Mouse (Mus musculus): ENCODE measurements around the gene Pax4. TPM values are rescaled to one million over a fixed set of nuclear protein-coding genes. Genes with fewer than 3 reads are reported as not detected.

The Pax4 gene
- total and polyA plus RNA-seq, 2 experiments: not detected

DNA sequence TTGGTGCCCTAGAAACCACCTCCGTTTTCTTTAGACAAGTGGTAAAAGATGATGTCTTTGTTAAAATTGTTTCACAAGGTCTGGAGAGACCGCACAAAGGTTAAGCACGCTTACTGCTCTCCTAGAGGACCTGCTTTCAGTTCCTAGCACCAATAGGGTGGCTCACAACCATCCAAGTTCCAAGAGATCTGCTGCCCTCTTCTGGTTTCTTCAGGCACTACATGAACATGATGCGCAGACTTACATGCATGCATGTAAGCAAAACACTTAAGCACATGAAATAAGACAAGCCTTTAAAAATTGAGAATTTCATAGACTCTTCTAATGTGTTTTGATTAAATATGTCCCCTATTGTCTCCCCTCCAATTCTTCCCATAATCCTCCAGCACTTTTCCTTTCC is 49.4 kb downstream of the Pax4 start:
- TF ChIP-seq POLR2A (IDR thresholded peaks at IDR 0.05; ENCODE audit: extremely low read depth, insufficient read depth, low read length) (no peak), CTCF (IDR thresholded peaks at IDR 0.05; ENCODE audit: low read depth, low read length) (no peak)
- Histone ChIP-seq H3K27me3 (ENCODE audit: control insufficient read depth, insufficient read depth, low read length) (peaks cover 10% of the 10 kb centered on the region; the same call in 1 of the 2 replicates), H3K27ac (replicated peaks; ENCODE audit: insufficient read depth, low read depth, low read length) (no peak overlapping the region), H3K4me3 (ENCODE audit: insufficient read depth, low read depth, low read length) (no peak overlapping the region), H3K4me1 (ENCODE audit: control insufficient read depth, insufficient read depth, low read length) (no peaks in the 10 kb centered on the region), H3K79me2 (ENCODE audit: control insufficient read depth, insufficient read depth, low read length) (no peaks in the 10 kb centered on the region), H3K36me3 (ENCODE audit: control insufficient read depth, insufficient read depth, low read length) (no peaks in the 10 kb centered on the region), H3K9ac (ENCODE audit: low read depth, low read length) (no peak overlapping the region)
- no peak for DNase-seq (ENCODE audit: extremely low read depth, low read depth, low spot score)
- whole genome bisulfite sequencing: 92% methylated on average over 4 of the region's 4 CpGs

DNA sequence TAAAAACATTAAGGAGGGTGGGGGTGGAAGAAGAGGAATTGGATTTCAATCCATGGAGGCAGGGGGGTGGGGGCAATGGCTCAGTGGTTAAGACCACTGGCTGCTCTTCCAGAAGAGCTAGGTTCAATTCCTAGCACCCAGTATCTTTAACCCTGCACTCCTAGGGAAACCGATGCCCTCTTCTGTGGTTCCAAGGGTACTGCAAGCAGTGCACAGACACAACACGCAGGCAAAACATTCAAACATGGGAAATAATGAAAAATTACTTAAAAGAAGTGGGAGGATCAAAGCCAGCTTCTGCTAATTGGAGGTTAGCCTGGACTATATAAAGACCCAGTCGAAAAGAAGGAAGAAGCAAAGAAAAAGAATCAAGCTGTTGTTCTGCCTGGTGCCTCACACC is 50.4 kb downstream of the Pax4 start:
- TF ChIP-seq POLR2A (IDR thresholded peaks at IDR 0.05; ENCODE audit: extremely low read depth, insufficient read depth, low read length) (no peak), CTCF (IDR thresholded peaks at IDR 0.05; ENCODE audit: low read depth, low read length) (peak; percentile 16; the same call in 1 of the 2 replicates)
- 89% methylated on average over 3 of the region's 3 CpGs for WGBS
- no peak overlapping the region for H3K4me3 ChIP-seq (ENCODE audit: insufficient read depth, low read depth, low read length)
- no peak for DNase-seq (ENCODE audit: extremely low read depth, low read depth, low spot score)
- no peak overlapping the region for H3K9ac ChIP-seq (ENCODE audit: low read depth, low read length)
- H3K79me2 ChIP-seq (ENCODE audit: control insufficient read depth, insufficient read depth, low read length): no peaks in the 10 kb centered on the region
- H3K4me1 ChIP-seq (ENCODE audit: control insufficient read depth, insufficient read depth, low read length): no peaks in the 10 kb centered on the region
- H3K36me3 ChIP-seq (ENCODE audit: control insufficient read depth, insufficient read depth, low read length): no peaks in the 10 kb centered on the region
- peaks cover 10% of the 10 kb centered on the region; the same call in 1 of the 2 replicates for H3K27me3 ChIP-seq (ENCODE audit: control insufficient read depth, insufficient read depth, low read length)
- H3K27ac ChIP-seq (replicated peaks; ENCODE audit: insufficient read depth, low read depth, low read length): no peak overlapping the region

DNA sequence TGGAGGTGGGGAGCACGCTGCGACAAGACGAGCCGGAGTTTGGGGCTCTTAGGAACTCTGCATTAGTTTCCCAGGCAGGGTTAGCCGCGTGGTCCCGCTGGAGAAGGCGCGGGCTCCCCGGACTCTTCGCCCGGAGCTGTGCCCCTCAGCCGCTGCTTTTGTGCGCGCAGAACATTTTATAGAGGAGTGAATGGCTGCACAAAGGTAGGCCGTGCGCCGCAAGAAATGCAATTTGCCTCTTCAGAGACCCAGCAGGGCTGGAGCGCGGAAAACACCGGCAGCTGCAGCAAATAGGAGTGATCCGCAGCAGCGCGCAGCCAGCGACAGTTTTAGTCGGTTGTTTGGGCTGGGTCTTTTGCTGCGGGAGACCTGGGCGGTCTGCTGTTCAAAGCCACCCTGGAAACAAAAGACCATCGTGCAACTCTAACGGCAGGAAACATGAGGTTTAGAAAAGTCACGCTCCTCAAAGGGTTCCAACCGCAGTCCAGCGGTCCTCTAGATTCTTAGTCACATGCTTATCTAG is 51.4 kb downstream of the Pax4 start, which contains the start of gene Zfp800:
Gene Zfp800, minus strand, starts transcription at position 325 of the 523 bp plus-strand sequence.
- Histone ChIP-seq H3K27me3 (ENCODE audit: control insufficient read depth, insufficient read depth, low read length) (peaks cover 10% of the 10 kb centered on the region; the same call in 1 of the 2 replicates), H3K27ac (replicated peaks; ENCODE audit: insufficient read depth, low read depth, low read length) (no peak within 1 kb of the TSS), H3K4me3 (ENCODE audit: insufficient read depth, low read depth, low read length) (peak within 1 kb of the TSS; percentile 41; the same call in 1 of the 2 replicates), H3K9ac (ENCODE audit: low read depth, low read length) (no peak within 1 kb of the TSS), H3K4me1 (ENCODE audit: control insufficient read depth, insufficient read depth, low read length) (no peaks in the 10 kb centered on the region), H3K79me2 (ENCODE audit: control insufficient read depth, insufficient read depth, low read length) (no peaks in the 10 kb centered on the region), H3K36me3 (ENCODE audit: control insufficient read depth, insufficient read depth, low read length) (no peaks in the 10 kb centered on the region)
- WGBS: 5% methylated on average over 33 of the region's 33 CpGs
- TF ChIP-seq POLR2A (IDR thresholded peaks at IDR 0.05; ENCODE audit: extremely low read depth, insufficient read depth, low read length) (no peak), CTCF (IDR thresholded peaks at IDR 0.05; ENCODE audit: low read depth, low read length) (no peak)
- no peak for DNase-seq (ENCODE audit: extremely low read depth, low read depth, low spot score)

DNA sequence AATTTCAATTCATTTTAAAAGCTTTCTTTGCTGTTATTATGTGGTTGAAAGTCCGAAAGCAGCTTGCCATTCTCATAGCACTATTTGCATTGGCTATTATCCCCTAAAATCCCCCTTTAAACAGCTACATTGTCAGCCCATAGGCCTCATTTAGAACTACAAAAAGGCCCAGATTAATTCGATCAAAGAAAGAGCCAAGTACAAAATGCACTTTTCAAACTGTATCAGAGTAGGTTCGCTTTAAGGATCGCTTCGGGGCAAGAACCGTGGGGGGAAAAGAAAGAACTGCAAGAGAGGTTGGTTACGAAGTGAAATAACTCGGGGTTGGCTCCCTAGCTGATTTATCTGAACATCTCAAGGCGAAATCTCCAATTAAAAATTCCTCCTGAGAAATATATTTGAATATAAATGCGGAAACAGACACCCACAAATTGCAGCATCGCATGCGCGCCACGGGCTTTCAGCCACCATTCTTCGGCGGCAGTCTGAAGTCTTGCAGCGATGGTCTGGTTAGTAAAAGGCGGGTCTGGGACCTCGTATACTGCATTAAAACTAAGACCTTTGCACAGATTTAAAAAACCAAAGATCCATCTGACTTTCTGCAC is 52.2 kb downstream of the Pax4 start:
- Histone ChIP-seq H3K9ac (ENCODE audit: low read depth, low read length) (no peak overlapping the region), H3K27me3 (ENCODE audit: control insufficient read depth, insufficient read depth, low read length) (peaks cover 10% of the 10 kb centered on the region; the same call in 1 of the 2 replicates), H3K79me2 (ENCODE audit: control insufficient read depth, insufficient read depth, low read length) (no peaks in the 10 kb centered on the region), H3K4me1 (ENCODE audit: control insufficient read depth, insufficient read depth, low read length) (no peaks in the 10 kb centered on the region), H3K36me3 (ENCODE audit: control insufficient read depth, insufficient read depth, low read length) (no peaks in the 10 kb centered on the region), H3K27ac (replicated peaks; ENCODE audit: insufficient read depth, low read depth, low read length) (no peak overlapping the region), H3K4me3 (ENCODE audit: insufficient read depth, low read depth, low read length) (no peak overlapping the region; the same call in 1 of the 2 replicates)
- TF ChIP-seq CTCF (IDR thresholded peaks at IDR 0.05; ENCODE audit: low read depth, low read length): no peak
- no peak for TF ChIP-seq POLR2A (IDR thresholded peaks at IDR 0.05; ENCODE audit: extremely low read depth, insufficient read depth, low read length)
- DNase-seq (ENCODE audit: extremely low read depth, low read depth, low spot score): no peak
- WGBS: 10% methylated on average over 19 of the region's 19 CpGs

DNA sequence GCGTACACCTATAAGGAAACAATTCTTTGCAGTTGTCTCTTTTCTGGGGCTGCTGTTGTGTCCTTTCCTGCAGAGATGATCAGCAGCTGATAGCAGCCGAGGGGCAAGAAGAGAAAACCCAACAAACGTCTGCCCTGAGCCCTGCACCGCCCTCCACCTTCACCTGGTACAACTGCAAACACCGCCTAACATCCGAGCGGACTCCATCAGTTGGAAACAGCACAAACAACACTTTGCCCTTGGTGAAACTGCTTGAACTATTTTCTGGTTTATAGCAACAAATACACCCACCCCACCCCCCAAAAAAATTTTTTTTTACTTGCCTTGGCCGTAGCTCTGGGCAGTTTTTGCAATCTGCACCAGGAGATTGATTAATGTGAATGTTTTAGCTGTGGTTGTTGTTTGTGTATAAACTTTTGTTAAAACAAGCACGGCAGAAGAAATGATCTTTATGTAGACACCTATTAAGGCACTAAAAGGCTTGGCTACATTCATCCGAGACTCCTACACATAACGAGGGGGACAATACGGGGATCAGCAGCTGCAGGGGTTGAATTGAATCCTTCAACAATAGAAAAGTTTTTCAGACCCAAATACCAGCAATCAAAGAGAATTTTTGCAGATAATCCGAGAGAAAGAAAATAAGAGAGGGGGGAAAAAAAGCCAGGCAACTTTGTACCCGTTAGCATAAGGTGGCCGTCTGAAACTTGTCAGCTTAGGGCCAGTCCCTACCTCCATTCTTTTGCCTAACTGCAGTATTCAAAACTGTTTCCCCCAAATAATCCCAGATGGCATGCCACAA is 52.9 kb downstream of the Pax4 start:
- no peak for DNase-seq (ENCODE audit: extremely low read depth, low read depth, low spot score)
- Histone ChIP-seq H3K9ac (ENCODE audit: low read depth, low read length) (no peak overlapping the region), H3K36me3 (ENCODE audit: control insufficient read depth, insufficient read depth, low read length) (no peaks in the 10 kb centered on the region), H3K27me3 (ENCODE audit: control insufficient read depth, insufficient read depth, low read length) (peaks cover 10% of the 10 kb centered on the region; the same call in 1 of the 2 replicates), H3K79me2 (ENCODE audit: control insufficient read depth, insufficient read depth, low read length) (no peaks in the 10 kb centered on the region), H3K4me1 (ENCODE audit: control insufficient read depth, insufficient read depth, low read length) (no peaks in the 10 kb centered on the region), H3K27ac (replicated peaks; ENCODE audit: insufficient read depth, low read depth, low read length) (no peak overlapping the region), H3K4me3 (ENCODE audit: insufficient read depth, low read depth, low read length) (no peak overlapping the region)
- no peak for TF ChIP-seq CTCF (IDR thresholded peaks at IDR 0.05; ENCODE audit: low read depth, low read length)
- no peak for TF ChIP-seq POLR2A (IDR thresholded peaks at IDR 0.05; ENCODE audit: extremely low read depth, insufficient read depth, low read length)
- 51% methylated on average over 15 of the region's 15 CpGs for WGBS

Other genes with a start within 250 kb of the Pax4 start
- gene Zfp800, start 51.3 kb downstream of the Pax4 start, total RNA-seq (2014; rRNA removed): 8.7 and 12.3 TPM in 2 replicates
- gene Zfp800, start 51.3 kb downstream of the Pax4 start, polyA plus RNA-seq (2012; rRNA removed): 1.5 and 1.7 TPM in 2 replicates
- 165 and 194 TPM in 2 replicates for gene Arf5, start 25.8 kb downstream of the Pax4 start, total RNA-seq (2014; rRNA removed)
- gene Arf5, start 25.8 kb downstream of the Pax4 start, polyA plus RNA-seq (2012; rRNA removed): 215 and 326 TPM in 2 replicates
- 0.09 TPM in 1 of 2 replicates, not detected in the other for gene Fscn3, start 21.6 kb downstream of the Pax4 start, total RNA-seq (2014; rRNA removed)
- 0.06 TPM in 1 of 2 replicates, not detected in the other for gene Fscn3, start 21.6 kb downstream of the Pax4 start, polyA plus RNA-seq (2012; rRNA removed)
- 9.9 and 12.0 TPM in 2 replicates for gene Gcc1, start 21.0 kb downstream of the Pax4 start, total RNA-seq (2014; rRNA removed)
- gene Gcc1, start 21.0 kb downstream of the Pax4 start, polyA plus RNA-seq (2012; rRNA removed): 3.9 and 4.3 TPM in 2 replicates
- 64.2 and 85.4 TPM in 2 replicates for gene Snd1, start 25.8 kb upstream of the Pax4 start, total RNA-seq (2014; rRNA removed)
- 83.9 and 88.6 TPM in 2 replicates for gene Snd1, start 25.8 kb upstream of the Pax4 start, polyA plus RNA-seq (2012; rRNA removed)

Measured in liver, adult 2 months (tissue).